Mouse (Mus musculus) neural tube, embryonic 14.5 days (tissue): Measurements from ENCODE around the gene Hoxc8. TPM values are rescaled to one million over a fixed set of nuclear protein-coding genes. Genes with fewer than 3 reads are reported as not detected.
A peak's percentile ranks its signal among the peaks of the same experiment; 100 is the strongest.

ENCODE experiments used
- ATAC-seq: fragments of 200-750 bp; cut with Nextera tagmentation; 2 replicates; pipeline ENCODE4 v1.8.0; 2017; ENCODE audit warnings: low read depth, mild to moderate bottlenecking, moderate TSS enrichment, moderate library complexity
- H3K27ac ChIP-seq: fragments of 300-500 bp; sonication (generic); 2 replicates; pipeline ENCODE4 v1.5.1; 2014; ENCODE audit warnings: low read depth, mild to moderate bottlenecking, control low read depth, low read length, moderate library complexity, mixed read lengths
- H3K27me3 ChIP-seq: fragments of 300-500 bp; sonication (generic); 2 replicates; pipeline ENCODE4 v1.6.1; 2014; ENCODE audit warnings: low read length; ENCODE audit not compliant: control insufficient read depth, insufficient read depth
- H3K36me3 ChIP-seq: fragments of 300-500 bp; sonication (generic); 2 replicates; pipeline ENCODE4 v1.6.1; 2014; ENCODE audit warnings: low read length, mixed read lengths; ENCODE audit not compliant: control insufficient read depth, insufficient read depth
- H3K4me1 ChIP-seq: fragments of 300-500 bp; sonication (generic); 2 replicates; pipeline ENCODE4 v1.6.1; 2014; ENCODE audit warnings: low read length; ENCODE audit not compliant: control insufficient read depth, insufficient read depth
- H3K4me2 ChIP-seq: fragments of 300-500 bp; sonication (generic); 2 replicates; pipeline ENCODE4 v1.6.1; 2014; ENCODE audit warnings: mild to moderate bottlenecking, low read depth, low read length, control low read depth
- H3K4me3 ChIP-seq: fragments of 300-500 bp; sonication (generic); 2 replicates; pipeline ENCODE4 v1.5.1; 2014; ENCODE audit warnings: low read depth, low read length, control low read depth, mixed read lengths
- H3K9ac ChIP-seq: fragments of 300-500 bp; sonication (generic); replicated peaks from 2 replicates; pipeline ENCODE4 v1.6.1; 2014; ENCODE audit warnings: low read depth, mild to moderate bottlenecking, control low read depth, low read length, mixed read lengths
- H3K9me3 ChIP-seq: fragments of 300-500 bp; sonication (generic); 2 replicates; pipeline ENCODE4 v1.6.1; 2016; ENCODE audit warnings: low read length; ENCODE audit not compliant: control insufficient read depth
- WGBS: fragments of 180-500 bp; shearing (Covaris S2); extraction: QIAGEN DNeasy Blood & Tissue Kit; methylation state at CpG from one replicate; pipeline ENCODE4 v1.1.7; 2014; 5-methylcytosine and 5-hydroxymethylcytosine counted together
- polyA plus RNA-seq: library from polyadenylated mRNA; unstranded; fragments of >200 nt; fragmentation: Nextera tagmentation; extraction: Ambion mirVana; gene quantifications from 2 replicates; pipeline ENCODE4 v1.2.1, GENCODE M21; 2014

Hoxc8 gene
- polyA plus RNA-seq, 1 experiment from 2014 or later: 50.1 TPM

DNA sequence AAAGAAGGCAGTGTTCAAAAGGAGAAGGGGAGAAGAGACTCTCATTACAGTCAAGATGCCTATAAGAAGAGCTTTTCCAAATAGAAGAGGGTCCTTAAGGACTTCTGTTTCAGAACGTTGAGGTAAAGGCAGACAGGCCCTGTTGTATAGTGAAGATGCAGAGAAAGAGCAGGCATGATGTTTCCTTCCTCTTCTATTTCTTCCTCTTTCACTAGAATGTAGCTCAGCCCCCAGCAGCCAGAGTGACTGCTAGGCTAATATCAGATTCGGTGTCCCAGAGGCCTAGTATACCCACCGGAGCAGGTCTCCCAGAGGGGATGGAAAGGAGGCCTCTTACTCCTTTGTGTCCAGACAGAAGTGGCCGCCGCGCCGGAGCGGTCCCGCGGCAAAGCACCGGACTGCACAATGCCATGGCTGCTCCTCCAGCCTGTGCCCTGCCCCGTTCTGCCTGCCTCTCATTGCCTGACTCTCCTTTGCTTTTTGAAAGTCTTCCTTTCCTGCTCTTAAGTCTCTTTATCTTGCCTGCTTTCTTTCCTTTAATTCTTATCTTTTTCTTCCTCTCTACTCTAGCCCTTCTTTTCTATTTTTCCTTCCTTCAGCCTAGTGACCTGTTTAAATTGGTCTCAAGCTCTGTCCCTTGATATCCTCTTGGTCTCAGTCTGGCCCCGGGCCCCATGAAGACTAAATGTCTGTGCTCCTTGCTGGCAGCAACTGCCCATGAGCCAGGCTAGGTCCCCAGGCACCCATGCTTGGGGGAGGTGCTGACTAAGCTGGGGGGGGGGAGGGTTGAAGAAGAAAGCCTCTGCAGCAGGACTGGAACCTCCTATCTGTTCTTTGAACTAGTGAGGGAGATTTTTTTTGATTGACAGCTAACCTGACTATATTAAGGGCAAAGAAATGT lies 11.5 kb upstream of the Hoxc8 start:
- Histone ChIP-seq H3K36me3 (no peaks in the 10 kb centered on the region), H3K9me3 (no peaks in the 10 kb centered on the region), H3K4me3 (peak overlapping the region; percentile 87), H3K9ac (peak overlapping the region; percentile 100), H3K4me1 (peaks cover 8% of the 10 kb centered on the region; the same call in 1 of the 2 replicates), H3K27me3 (no peaks in the 10 kb centered on the region), H3K27ac (peak overlapping the region; percentile 99), H3K4me2 (peak overlapping the region; percentile 94)
- no peak for ATAC-seq
- WGBS: 1% methylated on average over 13 of the region's 13 CpGs

DNA sequence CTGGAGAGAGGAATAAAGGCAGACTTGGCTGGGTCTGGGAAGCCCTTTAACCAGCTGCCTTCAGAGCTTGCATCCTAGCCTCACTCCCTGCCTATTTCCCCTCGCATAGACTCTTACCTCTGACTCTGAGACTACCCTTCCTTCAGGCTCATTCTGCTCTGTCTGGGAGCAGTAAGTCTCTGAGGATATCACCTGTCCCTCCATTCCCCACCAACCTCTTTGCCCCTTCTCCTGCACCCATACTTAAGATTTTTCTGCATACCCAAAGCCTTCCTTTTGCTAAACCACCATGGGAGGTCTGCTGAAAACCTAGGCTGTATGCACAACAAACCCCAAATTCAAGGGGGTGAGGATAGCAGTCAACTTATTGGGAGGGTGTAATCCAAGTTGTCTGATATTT lies 10.5 kb upstream of the Hoxc8 start:
- peak overlapping the region; percentile 94 for H3K4me2 ChIP-seq
- H3K9me3 ChIP-seq: no peaks in the 10 kb centered on the region
- peaks cover 11% of the 10 kb centered on the region; the same call in 1 of the 2 replicates for H3K4me1 ChIP-seq
- peak overlapping the region; percentile 99 for H3K27ac ChIP-seq
- no peaks in the 10 kb centered on the region for H3K27me3 ChIP-seq
- ATAC-seq: no peak
- no peaks in the 10 kb centered on the region for H3K36me3 ChIP-seq
- H3K9ac ChIP-seq: peak overlapping the region; percentile 100
- H3K4me3 ChIP-seq: peak overlapping the region; percentile 87
- WGBS: 6% methylated on average over 1 of the region's 1 CpGs

DNA sequence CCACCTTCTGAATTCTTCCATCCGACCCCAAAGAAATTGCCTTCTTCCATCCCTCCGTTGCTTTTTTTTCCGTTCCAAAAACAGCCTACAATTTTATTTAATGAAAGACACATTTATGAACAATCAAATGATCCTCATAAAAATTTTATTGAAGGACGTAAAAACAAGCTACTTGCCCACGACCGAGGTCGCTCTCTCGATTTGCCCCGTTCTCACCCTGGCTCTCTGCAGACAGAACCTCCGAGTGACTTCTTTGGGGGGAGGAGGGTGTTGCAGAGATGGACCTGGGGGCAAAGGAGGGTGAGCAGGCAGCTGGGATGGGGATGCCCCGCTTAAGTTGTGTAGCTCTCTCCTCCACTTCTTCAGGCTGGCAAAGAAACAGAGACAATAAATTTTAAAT lies 10.1 kb upstream of the Hoxc8 start:
- ATAC-seq: no peak
- peaks cover 14% of the 10 kb centered on the region; the same call in 1 of the 2 replicates for H3K4me1 ChIP-seq
- H3K9ac ChIP-seq: peak overlapping the region; percentile 100
- H3K27ac ChIP-seq: peak overlapping the region; percentile 99
- peak overlapping the region; percentile 87 for H3K4me3 ChIP-seq
- no peaks in the 10 kb centered on the region for H3K36me3 ChIP-seq
- H3K27me3 ChIP-seq: no peaks in the 10 kb centered on the region
- H3K4me2 ChIP-seq: peak overlapping the region; percentile 94
- H3K9me3 ChIP-seq: no peaks in the 10 kb centered on the region
- 2% methylated on average over 11 of the region's 11 CpGs for WGBS

GRCm38 (mm10) chr15:102980912-102981311 lies 9.5 kb upstream of the Hoxc8 start:
- Histone ChIP-seq H3K27me3 (no peaks in the 10 kb centered on the region), H3K9ac (peak overlapping the region; percentile 100), H3K4me3 (peak overlapping the region; percentile 87), H3K4me1 (peaks cover 17% of the 10 kb centered on the region; the same call in 1 of the 2 replicates), H3K36me3 (no peaks in the 10 kb centered on the region), H3K9me3 (no peaks in the 10 kb centered on the region), H3K27ac (peak overlapping the region; percentile 99), H3K4me2 (peak overlapping the region; percentile 94)
- peak; percentile 9; the same call in 1 of the 2 replicates for ATAC-seq
- WGBS: under 1% methylated on average over 14 of the region's 14 CpGs

GRCm38 (mm10) chr15:102981379-102982288 lies 8.8 kb upstream of the Hoxc8 start:
- ATAC-seq: peak; percentile 4
- Histone ChIP-seq H3K4me2 (peak overlapping the region; percentile 94), H3K4me3 (peak overlapping the region; percentile 87), H3K4me1 (peaks cover 23% of the 10 kb centered on the region; the same call in 1 of the 2 replicates), H3K27me3 (no peaks in the 10 kb centered on the region), H3K36me3 (no peaks in the 10 kb centered on the region), H3K27ac (peak overlapping the region; percentile 99), H3K9ac (peak overlapping the region; percentile 100), H3K9me3 (no peaks in the 10 kb centered on the region)
- under 1% methylated on average over 83 of the region's 88 CpGs for WGBS

DNA sequence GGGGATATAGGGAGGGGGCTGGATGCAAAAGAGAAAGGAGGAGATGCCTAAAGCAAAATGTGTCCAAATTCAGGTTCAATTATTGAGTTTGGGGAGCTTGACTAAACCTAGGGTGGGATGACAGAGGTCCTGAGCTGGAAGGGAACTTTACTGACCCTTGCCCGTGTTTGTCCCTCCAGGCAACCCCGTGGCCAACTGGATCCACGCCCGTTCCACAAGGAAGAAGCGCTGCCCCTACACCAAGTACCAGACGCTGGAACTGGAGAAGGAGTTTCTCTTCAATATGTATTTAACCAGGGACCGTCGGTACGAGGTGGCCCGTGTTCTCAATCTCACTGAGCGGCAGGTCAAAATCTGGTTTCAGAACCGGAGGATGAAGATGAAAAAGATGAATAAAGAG lies 6.7 kb upstream of the Hoxc8 start:
- no peak for ATAC-seq
- 2% methylated on average over 12 of the region's 12 CpGs for WGBS
- Histone ChIP-seq H3K4me3 (peak overlapping the region; percentile 87), H3K4me2 (peak overlapping the region; percentile 94), H3K9ac (peak overlapping the region; percentile 100), H3K9me3 (no peaks in the 10 kb centered on the region), H3K27me3 (no peaks in the 10 kb centered on the region), H3K4me1 (peaks cover 38% of the 10 kb centered on the region), H3K36me3 (no peaks in the 10 kb centered on the region), H3K27ac (peak overlapping the region; percentile 99)

- Histone ChIP-seq H3K4me2 (peak overlapping the region; percentile 94), H3K9me3 (no peaks in the 10 kb centered on the region), H3K9ac (peak overlapping the region; percentile 100), H3K27ac (peak overlapping the region; percentile 99), H3K4me3 (peak overlapping the region; percentile 87), H3K27me3 (no peaks in the 10 kb centered on the region), H3K4me1 (peaks cover 45% of the 10 kb centered on the region), H3K36me3 (no peaks in the 10 kb centered on the region)
- ATAC-seq: no peak
- 4% methylated on average over 10 of the region's 10 CpGs for WGBS
These were observed 5.9 kb upstream of the Hoxc8 start for GRCm38 (mm10) chr15:102984521-102984920.

DNA sequence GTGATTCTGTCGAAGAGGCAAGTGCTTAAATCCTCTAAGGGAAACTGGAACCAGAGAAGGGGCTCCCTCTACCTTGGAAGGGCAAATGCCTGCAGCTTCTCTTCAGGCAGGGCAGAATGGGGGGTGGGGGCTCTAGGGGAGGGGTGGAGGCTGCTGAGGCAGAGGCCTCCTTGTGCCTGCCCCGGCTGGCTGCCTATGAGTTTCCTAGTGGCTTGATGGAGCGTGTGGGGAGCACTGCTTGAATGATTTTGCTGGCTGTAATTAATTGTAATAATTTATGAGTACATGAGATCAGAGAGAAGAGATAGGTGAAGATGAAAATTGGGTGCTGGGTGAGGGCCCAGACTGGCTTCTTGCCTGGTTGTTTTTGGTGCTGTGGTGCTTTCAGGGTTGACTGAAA lies 5.5 kb upstream of the Hoxc8 start:
- Histone ChIP-seq H3K9me3 (no peaks in the 10 kb centered on the region), H3K4me3 (peak overlapping the region; percentile 87), H3K27me3 (no peaks in the 10 kb centered on the region), H3K4me2 (peak overlapping the region; percentile 94), H3K4me1 (peaks cover 49% of the 10 kb centered on the region), H3K36me3 (no peaks in the 10 kb centered on the region), H3K9ac (peak overlapping the region; percentile 100), H3K27ac (peak overlapping the region; percentile 99)
- no peak for ATAC-seq
- WGBS: 6% methylated on average over 3 of the region's 3 CpGs
